Mouse (Mus musculus) layer of hippocampus, adult 2 months (tissue): ENCODE measurements around the gene Usp3. TPM values are rescaled to one million over a fixed set of nuclear protein-coding genes. Genes with fewer than 3 reads are reported as not detected.

Experiments used
- DNase-seq, 2 experiments: peaks; one replicate each; pipeline ENCODE4 v3.0.0; 2022; ENCODE audit warnings: low spot score in 2 of 2
- H3K27ac ChIP-seq: fragments of 200-600 bp; 2 replicates; pipeline ENCODE4 v1.8.1; 2022
- H3K4me3 ChIP-seq: fragments of 200-600 bp; 2 replicates; pipeline ENCODE4 v1.8.1; 2022; ENCODE audit warnings: mild to moderate bottlenecking
- CTCF ChIP-seq: fragments of 200-600 bp; conservative IDR thresholded peaks from 2 replicates; pipeline ENCODE4 v1.8.1; 2022; ENCODE audit warnings: antibody characterized with exemption, mild to moderate bottlenecking, moderate library complexity
- total RNA-seq, 2 experiments: library from RNA; stranded (reverse); gene quantifications; 2 replicates each; pipeline ENCODE4 v1.2.3; 2021

The Usp3 gene
- total RNA-seq, 2 experiments from 2014 or later, result 41.8 to 45.5 TPM

DNA sequence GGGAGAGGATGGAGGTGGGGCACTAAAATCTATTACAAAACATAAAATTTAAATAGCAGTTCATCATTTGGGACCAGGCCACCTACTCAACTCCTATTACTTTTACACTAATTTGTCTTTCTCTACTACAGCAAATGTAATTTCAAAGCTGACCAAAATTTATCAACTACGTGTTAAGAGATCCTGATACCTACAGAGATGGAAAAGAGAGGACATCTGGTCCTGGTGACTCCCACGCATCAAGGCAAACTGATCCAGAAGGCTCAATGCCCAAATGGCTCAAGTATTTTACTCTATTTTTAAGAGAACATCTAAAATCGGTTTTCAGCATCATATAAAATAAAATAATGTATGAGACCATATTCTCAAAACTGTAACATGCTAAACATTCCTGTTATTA is 11.2 kb downstream of the Usp3 start:
- TF ChIP-seq CTCF, result no peak
- H3K4me3 ChIP-seq, result no peak overlapping the region
- H3K27ac ChIP-seq, result peak overlapping the region; percentile 5; the same call in 1 of the 2 replicates
- DNase-seq, result no peak

DNA sequence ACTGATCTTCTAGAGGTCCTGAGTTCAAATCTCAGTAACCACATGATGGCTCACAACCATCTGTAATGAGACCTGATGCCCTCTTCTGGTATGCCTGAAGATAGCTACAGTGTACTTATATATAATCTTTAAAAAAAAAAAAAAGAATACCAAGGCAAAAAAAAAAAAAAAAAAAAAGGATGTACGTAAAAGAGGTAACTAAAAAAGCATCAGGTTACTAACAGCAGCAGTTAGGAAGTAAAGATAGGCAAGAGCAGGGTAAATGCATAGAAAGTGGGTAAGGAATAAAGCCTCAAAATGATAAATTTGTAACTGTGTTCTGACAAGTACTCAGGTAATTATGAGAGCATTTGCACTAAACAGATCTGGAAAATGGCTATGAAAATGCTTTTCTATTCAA is 12.2 kb downstream of the Usp3 start:
- no peak for TF ChIP-seq CTCF
- no peak overlapping the region for H3K4me3 ChIP-seq
- DNase-seq, result no peak
- H3K27ac ChIP-seq, result no peak overlapping the region

DNA sequence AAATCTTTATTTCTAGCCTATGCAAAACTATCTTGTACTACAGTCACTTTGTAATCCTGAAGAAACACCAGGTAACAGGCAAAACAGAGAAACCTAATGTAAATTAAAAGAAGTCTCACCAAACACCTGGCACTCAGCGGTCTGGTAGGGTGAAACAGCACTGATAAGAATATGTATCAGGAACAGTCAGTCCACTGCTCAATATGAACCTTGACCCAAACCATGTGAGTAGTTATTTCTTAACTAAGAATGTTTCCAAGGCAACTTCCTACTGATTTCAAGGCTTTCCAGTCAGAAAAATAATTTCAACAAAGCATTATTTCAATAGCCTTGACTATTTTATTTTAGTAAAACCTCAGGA is 17.1 kb downstream of the Usp3 start:
- Histone ChIP-seq H3K27ac (no peak overlapping the region), H3K4me3 (no peak overlapping the region)
- TF ChIP-seq CTCF, result no peak
- DNase-seq, result no peak

DNA sequence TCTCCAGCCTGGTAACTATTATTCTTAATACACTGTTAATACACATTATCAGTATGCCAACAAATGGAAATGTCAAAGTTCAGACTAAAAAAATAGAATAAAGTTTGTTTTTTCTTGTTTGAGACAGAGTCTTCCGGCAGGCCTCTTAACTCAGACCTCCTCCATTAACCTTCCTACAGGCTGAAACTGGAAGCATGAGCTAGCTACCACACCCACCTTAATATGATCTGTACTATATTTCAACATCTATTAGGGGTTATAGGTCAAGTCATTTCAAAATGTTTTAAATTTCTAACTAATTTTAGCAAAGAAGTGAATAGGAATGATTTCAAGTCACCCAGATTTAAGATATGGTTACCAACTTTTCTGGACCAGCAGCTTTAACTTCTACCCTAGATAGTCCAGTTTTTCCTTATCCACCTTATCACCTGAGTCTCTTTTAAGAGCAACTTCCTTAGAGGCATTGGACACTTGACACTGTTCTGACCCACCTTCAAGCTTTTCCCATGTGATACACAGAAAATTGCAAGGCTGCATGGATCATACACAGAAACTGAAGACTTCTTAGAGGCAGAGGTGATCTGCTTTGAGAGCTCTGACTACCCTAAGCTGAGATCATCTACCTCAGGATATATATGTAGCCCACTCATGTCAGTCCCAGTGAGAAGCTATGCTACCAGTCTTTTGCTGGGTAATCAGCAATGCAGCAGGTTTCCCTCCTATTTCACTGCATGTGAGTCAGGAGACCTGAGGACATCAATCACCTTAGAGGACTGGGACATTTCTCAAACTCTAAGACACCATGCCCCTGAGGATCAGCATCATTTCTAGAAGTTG is 17.7 kb downstream of the Usp3 start:
- DNase-seq, result no peak
- Histone ChIP-seq H3K4me3 (no peak overlapping the region), H3K27ac (no peak overlapping the region)
- TF ChIP-seq CTCF, result no peak

DNA sequence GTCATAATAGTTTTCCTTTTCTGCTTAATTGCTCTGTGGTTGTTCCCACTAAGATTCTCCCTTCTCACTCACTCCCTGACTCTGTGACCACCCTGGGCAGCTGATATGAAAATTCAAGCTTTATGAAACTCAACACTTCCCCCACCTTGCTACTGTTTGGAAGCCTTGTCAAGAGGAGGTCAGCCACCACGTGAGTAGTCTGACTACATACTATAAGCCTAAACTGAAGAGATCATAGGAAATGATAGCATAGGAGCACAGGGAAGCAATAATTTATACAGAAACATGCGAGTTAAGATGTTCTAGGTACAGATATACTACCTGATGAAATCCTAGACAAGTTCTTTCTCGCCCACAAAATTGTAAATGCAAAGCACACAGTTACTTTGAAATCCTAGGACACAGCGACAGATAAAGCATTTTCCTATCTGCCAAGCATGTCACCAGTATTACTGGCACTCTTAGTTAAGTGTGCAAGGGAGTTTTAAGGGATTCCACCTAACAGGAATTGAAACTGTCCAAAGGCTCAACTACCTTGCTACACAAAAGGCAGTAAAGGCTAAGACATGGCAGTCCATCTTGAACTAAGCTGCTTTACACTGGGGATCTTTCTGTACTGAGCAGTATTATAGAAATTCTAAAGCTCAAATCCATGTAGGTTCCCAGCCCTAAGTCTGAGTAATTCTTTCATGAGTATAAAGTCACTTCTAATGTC is 20.8 kb downstream of the Usp3 start:
- no peak overlapping the region for H3K27ac ChIP-seq
- TF ChIP-seq CTCF, result no peak
- DNase-seq, result no peak

DNA sequence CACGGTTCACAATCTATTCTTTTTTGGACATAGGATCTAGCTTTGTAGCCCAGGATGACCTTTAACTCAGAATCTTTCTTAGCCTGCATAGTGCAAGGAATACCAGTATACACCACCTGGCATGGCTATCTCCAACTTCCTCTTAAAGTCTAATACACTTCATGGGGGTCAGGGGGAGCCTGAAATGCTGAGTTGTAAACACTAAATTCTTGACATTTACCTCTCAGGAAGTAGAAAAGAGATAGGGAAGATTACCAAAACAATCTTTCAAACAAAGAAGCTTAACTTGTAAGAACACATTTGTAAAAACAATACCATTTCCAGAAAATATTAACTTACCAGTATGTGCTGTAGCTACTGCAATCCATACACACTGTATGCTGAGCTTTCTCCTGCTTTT is 30.7 kb downstream of the Usp3 start:
- TF ChIP-seq CTCF, result no peak
- Histone ChIP-seq H3K27ac (no peak overlapping the region), H3K4me3 (no peak overlapping the region)
- no peak for DNase-seq

More for the DNA sequence above, 20.8 kb downstream of the Usp3 start:
- H3K4me3 ChIP-seq, result no peak overlapping the region

DNA sequence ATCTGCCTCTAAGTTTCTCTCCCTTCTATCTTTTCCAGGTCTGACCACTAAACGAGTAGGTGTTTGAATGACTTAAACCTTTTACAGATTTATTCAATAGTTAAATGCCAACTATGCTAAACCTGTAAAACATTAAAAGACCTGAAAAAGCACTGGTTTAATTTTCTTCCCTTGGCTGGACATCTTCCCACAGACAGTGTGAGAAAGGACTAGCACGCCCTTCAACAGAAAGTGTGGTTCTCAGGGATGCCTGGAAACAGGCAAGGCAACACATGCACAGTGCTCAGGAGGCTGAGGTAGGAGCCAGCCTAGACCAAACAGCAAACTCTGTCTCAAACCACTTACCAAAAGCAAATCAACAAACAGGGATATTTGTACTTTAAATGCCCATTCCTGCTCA is 31.4 kb downstream of the Usp3 start:
- DNase-seq, result no peak
- no peak for TF ChIP-seq CTCF
- no peak overlapping the region for H3K4me3 ChIP-seq
- H3K27ac ChIP-seq, result no peak overlapping the region

DNA sequence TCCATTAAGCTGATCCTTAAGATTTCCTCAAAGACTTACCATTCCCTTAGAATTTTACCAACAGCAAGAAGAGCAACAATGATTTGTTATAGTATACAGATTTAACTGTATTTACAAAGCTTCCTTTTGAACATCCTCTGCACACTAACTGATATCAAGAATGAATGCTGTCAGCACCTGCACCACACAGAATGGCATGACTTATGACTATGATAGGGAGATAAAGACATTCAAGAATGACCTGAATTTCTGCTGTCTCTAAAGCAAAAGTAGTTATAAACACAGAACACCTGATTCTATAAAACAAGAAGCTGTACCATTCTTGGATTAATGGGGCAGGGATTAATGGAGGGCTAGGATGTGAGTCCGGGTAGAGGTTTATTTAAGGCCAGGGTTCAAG is 32.2 kb downstream of the Usp3 start:
- DNase-seq, result no peak
- no peak overlapping the region for H3K27ac ChIP-seq
- H3K4me3 ChIP-seq, result no peak overlapping the region
- no peak for TF ChIP-seq CTCF

DNA sequence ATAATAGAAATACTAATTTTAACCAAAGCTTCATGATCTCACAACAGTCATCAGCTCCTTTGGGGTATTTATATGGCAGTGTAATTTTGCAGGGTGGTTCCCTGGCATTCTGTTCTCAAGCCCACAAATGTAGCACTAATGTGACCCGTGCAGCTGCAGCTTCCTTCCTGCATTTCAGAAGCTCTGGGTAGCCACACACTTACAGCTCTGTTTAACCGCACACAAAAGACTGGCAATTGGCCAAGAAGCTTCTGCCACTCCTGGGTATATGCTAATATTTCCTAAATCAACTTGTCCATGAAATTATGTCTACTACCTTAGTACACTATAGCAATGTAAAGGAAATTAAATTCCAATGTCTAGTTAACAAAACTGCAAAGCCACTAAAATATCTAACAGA is 32.6 kb downstream of the Usp3 start:
- Histone ChIP-seq H3K27ac (no peak overlapping the region), H3K4me3 (no peak overlapping the region)
- no peak for DNase-seq
- no peak for TF ChIP-seq CTCF

DNA sequence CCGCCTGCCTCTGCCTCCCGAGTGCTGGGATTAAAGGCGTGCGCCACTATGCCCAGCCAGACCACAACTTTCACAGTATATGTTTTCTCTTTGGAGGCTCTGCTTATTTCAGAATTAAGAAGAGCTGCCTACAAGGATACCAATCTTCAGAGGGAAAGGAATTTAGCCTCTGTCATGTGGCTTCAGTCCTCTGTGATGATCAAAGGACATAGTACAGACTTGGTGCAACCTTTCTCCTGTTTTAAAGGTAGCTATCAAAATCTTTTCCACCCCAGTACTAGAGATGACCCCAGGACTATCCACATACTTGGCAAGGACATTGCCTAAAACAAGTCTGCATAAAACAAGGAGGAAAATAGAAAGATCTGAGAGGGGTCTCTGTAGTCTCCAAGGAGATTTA is 34.0 kb downstream of the Usp3 start:
- no peak for TF ChIP-seq CTCF
- Histone ChIP-seq H3K4me3 (no peak overlapping the region), H3K27ac (no peak overlapping the region)
- no peak for DNase-seq

DNA sequence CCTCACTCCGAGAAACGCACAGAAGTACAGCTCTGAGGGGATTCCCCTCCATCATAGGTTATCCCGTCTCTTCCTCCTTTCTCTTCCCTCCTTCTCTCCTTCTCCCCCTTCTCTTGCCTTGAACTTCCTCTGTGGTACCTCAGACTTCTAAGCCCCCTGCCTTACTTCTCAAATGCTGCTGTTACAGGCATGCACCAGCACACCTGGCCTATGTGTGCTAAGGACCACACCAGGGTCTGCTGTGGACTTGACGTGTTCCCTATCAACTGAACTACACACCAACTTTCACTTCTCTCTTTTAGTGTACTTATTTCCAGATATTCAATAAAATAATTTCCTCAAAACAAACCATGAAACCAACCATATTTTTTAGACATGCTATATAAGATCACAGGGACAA is 50.2 kb downstream of the Usp3 start:
- Histone ChIP-seq H3K27ac (no peak overlapping the region), H3K4me3 (no peak overlapping the region)
- no peak for DNase-seq
- TF ChIP-seq CTCF, result no peak

DNA sequence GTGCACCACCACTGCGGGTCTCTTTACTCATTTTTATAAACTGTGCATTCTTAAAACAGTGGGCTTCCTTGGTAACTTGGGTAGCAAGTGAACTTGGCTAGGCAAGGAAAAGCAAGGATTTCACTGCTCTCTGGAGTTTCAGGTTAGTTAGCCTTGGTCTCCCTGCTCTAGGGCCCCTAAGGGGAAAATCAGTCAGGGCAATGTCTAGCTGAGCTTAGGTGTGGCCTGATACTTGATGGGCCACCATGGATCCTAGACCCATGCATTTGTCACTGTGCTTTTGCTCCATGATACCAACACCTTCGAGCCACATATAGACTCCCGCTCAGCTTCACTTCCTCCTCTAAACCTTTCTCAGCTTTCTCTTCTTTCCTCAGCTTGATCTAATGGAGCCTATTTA is 71.3 kb downstream of the Usp3 start:
- DNase-seq, result no peak
- H3K4me3 ChIP-seq, result no peak overlapping the region
- no peak for TF ChIP-seq CTCF
- no peak overlapping the region for H3K27ac ChIP-seq

DNA sequence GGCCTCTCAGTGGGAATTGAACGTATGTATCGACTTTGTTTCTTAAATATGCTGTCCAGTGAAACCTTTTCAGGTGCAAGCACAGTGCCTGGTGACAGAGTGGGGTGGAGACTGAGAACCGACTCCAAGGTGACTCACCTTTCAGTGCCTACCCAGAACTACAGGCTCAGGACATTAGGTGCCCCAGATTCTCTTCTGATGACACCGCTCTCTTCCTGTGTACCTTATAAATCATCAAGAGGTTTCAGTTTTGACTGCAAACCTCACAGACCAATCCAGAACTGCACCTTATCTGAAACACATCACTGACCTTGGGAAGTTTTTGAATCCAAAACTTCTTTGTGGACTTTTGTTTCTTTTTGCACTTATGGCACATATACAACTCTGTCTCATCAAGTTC is 72.6 kb downstream of the Usp3 start:
- Histone ChIP-seq H3K27ac (no peak overlapping the region), H3K4me3 (no peak overlapping the region)
- no peak for TF ChIP-seq CTCF
- no peak for DNase-seq

DNA sequence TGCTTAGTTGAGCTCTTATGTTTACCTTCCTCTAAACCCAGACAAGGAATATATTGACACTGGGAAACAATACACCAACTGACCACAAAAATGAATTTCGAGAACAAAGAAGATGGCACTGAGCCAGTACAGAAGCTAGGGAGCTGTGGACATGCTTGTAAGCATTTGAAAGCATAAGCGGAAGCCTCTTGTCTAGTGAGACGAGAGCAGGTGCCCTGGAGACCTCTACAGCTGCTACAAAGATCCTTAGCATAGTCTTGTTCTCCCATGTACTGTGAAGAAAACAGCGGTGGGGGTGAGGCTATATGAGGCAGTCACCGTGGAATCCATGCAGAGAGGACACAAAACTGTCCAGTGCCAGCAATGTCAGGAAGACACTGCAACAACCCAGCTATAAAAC is 74.0 kb downstream of the Usp3 start:
- Histone ChIP-seq H3K27ac (0 out of 2 replicates have a peak overlapping the region, but pooled peaks have one; percentile 23), H3K4me3 (no peak overlapping the region)
- TF ChIP-seq CTCF, result no peak
- no peak for DNase-seq
